Mouse (Mus musculus): ENCODE results near the gene Btnl4.

- TF ChIP-seq CTCF (IDR thresholded peaks at IDR 0.05) (no peak), EP300 (IDR thresholded peaks at IDR 0.05) (no peak)
Measured at GRCm38 (mm10) chr17:34519001-34519400, 41.9 kb upstream of the Btnl4 start.

Measured in lung, postnatal 0 days (tissue).